ENCODE assay signal across 25 mouse cellular contexts in the genomic region with DNA sequence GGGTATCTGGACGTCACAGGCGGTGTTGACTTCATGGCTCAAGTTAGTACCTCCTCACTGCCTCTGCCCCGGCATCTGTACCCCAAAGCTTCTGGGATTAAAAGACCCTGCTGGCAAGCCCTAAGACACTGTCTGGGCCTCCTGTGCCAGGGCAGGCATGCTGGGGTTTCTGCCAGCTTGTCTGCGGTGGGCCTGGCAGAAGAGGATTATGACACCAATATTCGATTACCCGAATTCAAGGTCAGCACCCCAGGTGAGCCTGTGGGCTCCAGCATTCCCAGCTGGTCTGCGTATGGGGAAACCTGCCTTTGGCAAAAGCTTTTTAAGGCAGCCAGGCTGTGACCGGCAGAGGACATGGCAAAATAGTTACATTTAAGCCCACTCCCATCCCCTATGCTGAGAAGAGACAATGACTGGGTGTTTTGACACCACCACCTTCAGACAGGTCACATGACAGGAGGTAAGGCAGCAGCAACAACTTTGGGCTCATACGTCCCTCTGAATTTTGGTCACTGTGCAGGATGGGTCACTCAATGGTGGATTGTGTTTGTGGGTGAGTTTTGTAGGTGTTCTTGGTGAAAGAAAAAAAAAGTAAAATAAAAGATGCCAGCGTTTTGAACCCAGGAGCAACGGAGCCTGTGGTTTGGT. TPM values are rescaled to one million over a fixed set of nuclear protein-coding genes. Genes with fewer than 3 reads are reported as not detected.
DNase-seq lines count a peak whose midpoint lies in the region; ATAC-seq and TF ChIP-seq lines count a peak whose summit lies in the region.
"Had no signal": no experiment of that assay in that cellular context is flagged by ENCODE, and none has a peak within 500 bp of the region (broad histone marks: within the 10 kb centered on the region; RNA-seq: fewer than 3 reads in every experiment).

No protein-coding gene starts in this region.

- 75% methylated on average over 11 of the region's 11 CpGs for WGBS in lung, embryonic 15.5 days

- H3K27ac ChIP-seq in lung, embryonic 15.5 days, result no peak overlapping the region
- H3K27ac ChIP-seq in CH12.LX (ENCODE audit: insufficient read depth, low read depth), result no peak overlapping the region
- H3K27ac ChIP-seq in brown adipose tissue, adult 24 weeks (replicated peaks; ENCODE audit: low read depth, low read length), result peak overlapping the region; percentile 99
- H3K27ac ChIP-seq: embryonic facial prominence, embryonic 15.5 days; forebrain, embryonic 10.5 days; heart, embryonic 10.5 days; heart, embryonic 15.5 days; hindbrain, postnatal 0 days had no signal

- TF ChIP-seq RAD21 in CH12.LX (IDR thresholded peaks at IDR 0.05; ENCODE audit: low read depth, low read length), result no peak

- in situ Hi-C loops in CH12.LX (cut with MboI; ENCODE audit: low pct_ligation_motif_present, low pct_unique_long_range_greater_than_20kb, low sequenced_read_pairs), result loop anchor here (10.0 kb wide), 1 partner anchor 184 kb away; no protein-coding TSS in a partner anchor

- no peaks in the 10 kb centered on the region for H3K9me3 ChIP-seq in lung, embryonic 15.5 days
- H3K9me3 ChIP-seq in CH12.LX (replicated peaks; ENCODE audit: low read length), result no peaks in the 10 kb centered on the region
- H3K9me3 ChIP-seq: embryonic facial prominence, embryonic 15.5 days; forebrain, embryonic 10.5 days; heart, embryonic 10.5 days; heart, embryonic 15.5 days had no signal

- no peak overlapping the region for H3K4me3 ChIP-seq in lung, embryonic 15.5 days
- H3K4me3 ChIP-seq in CH12.LX (replicated peaks in 1 of 3; ENCODE audit: low read depth in 2 of 3, low read length in 2 of 3, poor library complexity in 1 of 3) (no peak overlapping the region), myocyte (peak overlapping the region; percentile 92)
- peak overlapping the region; percentile 92 for H3K4me3 ChIP-seq in brown adipose tissue, adult 24 weeks (ENCODE audit: insufficient read depth, low read depth, low read length)
- H3K4me3 ChIP-seq: embryonic facial prominence, embryonic 15.5 days; erythroblast, embryonic 14.5 days; forebrain, embryonic 10.5 days; heart, embryonic 10.5 days; heart, embryonic 15.5 days had no signal

- no peak for DNase-seq in lung, postnatal 25 days (ENCODE audit: low spot score)
- DNase-seq in CH12.LX (ENCODE audit: extremely low read depth), result no peak
- DNase-seq in right cerebral cortex, adult 18-20 months, result no peak
- no peak for DNase-seq in thymus, postnatal 25 days
- DNase-seq: adrenal gland, adult 2 months; adrenal gland, postnatal 25 days; cerebellum, adult 2 months; embryo, embryonic 11 days; gastrocnemius, postnatal 36 days; heart, postnatal 36 days had no signal

- H3K36me3 ChIP-seq in lung, embryonic 15.5 days, result no peaks in the 10 kb centered on the region
- H3K36me3 ChIP-seq in CH12.LX (replicated peaks in 1 of 2; ENCODE audit: control insufficient read depth in 1 of 2, insufficient read depth in 1 of 2, low read length in 1 of 2) (peaks cover 0 to 19% of the 10 kb centered on the region in 2 experiments), myocyte (ENCODE audit: control insufficient read depth, insufficient read depth) (no peaks in the 10 kb centered on the region)
- H3K36me3 ChIP-seq: embryonic facial prominence, embryonic 15.5 days; forebrain, embryonic 10.5 days; heart, embryonic 10.5 days; heart, embryonic 15.5 days had no signal

- no peak for TF ChIP-seq CTCF in CH12.LX (conservative IDR thresholded peaks at IDR 0.05 in 1 of 2, IDR thresholded peaks at IDR 0.05 in 1 of 2; ENCODE audit: low read depth in 2 of 2, low read length in 2 of 2)

- no peak for TF ChIP-seq EP300 in CH12.LX (IDR thresholded peaks at IDR 0.05; ENCODE audit: low read length)

- peaks cover 72% of the 10 kb centered on the region for H3K79me2 ChIP-seq in CH12.LX (replicated peaks; ENCODE audit: control insufficient read depth, extremely low read depth, insufficient read depth, poor library complexity, severe bottlenecking)
- H3K79me2 ChIP-seq in myocyte (ENCODE audit: control insufficient read depth, insufficient read depth), result peaks cover 100% of the 10 kb centered on the region

- no peaks in the 10 kb centered on the region for H3K27me3 ChIP-seq in lung, embryonic 15.5 days
- H3K27me3 ChIP-seq in CH12.LX (replicated peaks), result no peaks in the 10 kb centered on the region
- no peaks in the 10 kb centered on the region for H3K27me3 ChIP-seq in myocyte (ENCODE audit: control insufficient read depth, insufficient read depth, insufficient read length)
- H3K27me3 ChIP-seq: embryonic facial prominence, embryonic 15.5 days; heart, embryonic 15.5 days; Patski had no signal

- H3K4me2 ChIP-seq in lung, embryonic 15.5 days, result peak overlapping the region; percentile 16; the same call in 1 of the 2 replicates
- H3K4me2 ChIP-seq in CH12.LX (ENCODE audit: insufficient read depth, low read depth, poor library complexity, severe bottlenecking), result no peak overlapping the region
- peak overlapping the region; percentile 88 for H3K4me2 ChIP-seq in myocyte (ENCODE audit: low read depth)
- H3K4me2 ChIP-seq: embryonic facial prominence, embryonic 15.5 days had no signal

- peaks cover 62% of the 10 kb centered on the region for H3K4me1 ChIP-seq in lung, embryonic 15.5 days
- H3K4me1 ChIP-seq in CH12.LX (ENCODE audit: control insufficient read depth in 1 of 2, insufficient read depth in 2 of 2), result peaks cover 36 to 88% of the 10 kb centered on the region in 2 experiments
- H3K4me1 ChIP-seq in brown adipose tissue, adult 24 weeks (ENCODE audit: control insufficient read depth, insufficient read depth, insufficient read length, low read length), result no peaks in the 10 kb centered on the region; the same call in 1 of the 2 replicates

- dilution Hi-C loops in CH12.LX (cut with MboI; ENCODE audit: extremely low pct_ligation_motif_present, extremely low pct_unique_long_range_greater_than_20kb, low sequenced_read_pairs), result no loop called here

- H3ac ChIP-seq in myocyte (ENCODE audit: control insufficient read depth, insufficient read length), result no peak overlapping the region

- TF ChIP-seq POLR2A in CH12.LX (IDR thresholded peaks at IDR 0.05; ENCODE audit: low read depth, low read length), result no peak
- no peak for TF ChIP-seq POLR2A in myocyte (IDR thresholded peaks at IDR 0.05; ENCODE audit: insufficient read length, low read depth)

- no peak for ATAC-seq in lung, embryonic 15.5 days (ENCODE audit: borderline replicate concordance, extremely low read depth, low FRiP score, low TSS enrichment)
- ATAC-seq: activated CD4-positive, CD25-positive, alpha-beta regulatory T cell, adult 4 months; CD4-positive, CD25-positive, alpha-beta regulatory T cell, adult 4 months; forebrain, embryonic 14.5 days; hindbrain, postnatal 0 days; Patski had no signal

- no peak overlapping the region for H3K9ac ChIP-seq in lung, embryonic 15.5 days
- no peak overlapping the region for H3K9ac ChIP-seq in CH12.LX (ENCODE audit: insufficient read depth, low read depth)
- H3K9ac ChIP-seq: embryonic facial prominence, embryonic 15.5 days; heart, embryonic 15.5 days had no signal

TF ChIP-seq in CH12.LX, 34 proteins besides CTCF, POLR2A, EP300 and RAD21:
- TF ChIP-seq CHD2 (IDR thresholded peaks at IDR 0.05; ENCODE audit: low read length) (no peak), USF1 (IDR thresholded peaks at IDR 0.05; ENCODE audit: low read depth, low read length) (peak; percentile 5; the same call in 1 of the 2 replicates)

TF ChIP-seq in myocyte, 11 proteins besides CTCF, POLR2A, EP300 and RAD21:
- peak; percentile 72 for TF ChIP-seq USF1 (IDR thresholded peaks at IDR 0.05; ENCODE audit: low read depth)
- TF ChIP-seq POLR2AphosphoS2 (IDR thresholded peaks at IDR 0.05; ENCODE audit: insufficient read length, low read depth), result peak; percentile 35
- no peak for TF ChIP-seq MYOD1 (IDR thresholded peaks at IDR 0.05; ENCODE audit: control insufficient read depth in 1 of 3, insufficient read length in 2 of 3, low read depth in 2 of 3)
- no peak for TF ChIP-seq E2F4 (IDR thresholded peaks at IDR 0.05; ENCODE audit: insufficient read depth)
- no peak for TF ChIP-seq TCF3 (IDR thresholded peaks at IDR 0.05; ENCODE audit: insufficient read length, low read depth)
TF ChIP-seq in myocyte: peak in this region for 2.

RNA-seq across cellular contexts. Expression of a gene that starts 5.6 kb away (rescaled TPM):
- polyA plus RNA-seq in lung, embryonic 15.5 days (2015; fragmentation: Nextera tagmentation; extraction: Ambion mirVana), result 7.3 and 7.7 TPM in 2 replicates
- total RNA-seq in CH12.LX (2012; rRNA removed) (9.8 and 9.9 TPM in 2 replicates), CH12.LX (2014; rRNA removed) (1.2 and 1.6 TPM in 2 replicates)
- polyA plus RNA-seq in CH12.LX (2012; ENCODE audit: insufficient read length, low read depth) (11.0 and 11.8 TPM in 2 replicates), myocyte (2012; fragmentation: generic; extraction: Trizol) (260 TPM)
- polyA plus RNA-seq in brown adipose tissue, adult 24 weeks (2012; ENCODE audit: insufficient read depth, insufficient read length, missing spikeins), result 108 and 141 TPM in 2 replicates

RNA-seq across cellular contexts. Expression of a gene that starts 52.0 kb away (rescaled TPM):
- 0.43 and 0.95 TPM in 2 replicates for polyA plus RNA-seq in lung, embryonic 15.5 days (2015; fragmentation: Nextera tagmentation; extraction: Ambion mirVana)
- total RNA-seq in CH12.LX (2012; rRNA removed) (8.4 and 8.7 TPM in 2 replicates), CH12.LX (2014; rRNA removed) (7.3 and 9.8 TPM in 2 replicates)
- polyA plus RNA-seq in CH12.LX (2012; ENCODE audit: insufficient read length, low read depth) (7.9 and 8.1 TPM in 2 replicates), myocyte (2012; fragmentation: generic; extraction: Trizol) (1.1 TPM)
- 1.6 TPM in 1 of 2 replicates, not detected in the other for polyA plus RNA-seq in brown adipose tissue, adult 24 weeks (2012; ENCODE audit: insufficient read depth, insufficient read length, missing spikeins)
- total RNA-seq: hindbrain, postnatal 0 days had no signal
- polyA plus RNA-seq: embryonic facial prominence, embryonic 11.5 days; erythroblast, embryonic 14.5 days; forebrain, embryonic 10.5 days; forebrain, embryonic 14.5 days; heart, embryonic 10.5 days; hindbrain, embryonic 11.5 days had no signal

Comparison
In these comparisons a context has a peak if more than half of its experiments do, and no peak if none do; other contexts are left out.
1. H3K4me3 ChIP-seq: peak in brown adipose tissue, adult 24 weeks (single experiment) and myocyte (single experiment); none in lung, embryonic 15.5 days (single experiment) and CH12.LX (0 of 3).